Comparison of ENCODE assay signal across 8 mouse cellular contexts in the genomic region with DNA sequence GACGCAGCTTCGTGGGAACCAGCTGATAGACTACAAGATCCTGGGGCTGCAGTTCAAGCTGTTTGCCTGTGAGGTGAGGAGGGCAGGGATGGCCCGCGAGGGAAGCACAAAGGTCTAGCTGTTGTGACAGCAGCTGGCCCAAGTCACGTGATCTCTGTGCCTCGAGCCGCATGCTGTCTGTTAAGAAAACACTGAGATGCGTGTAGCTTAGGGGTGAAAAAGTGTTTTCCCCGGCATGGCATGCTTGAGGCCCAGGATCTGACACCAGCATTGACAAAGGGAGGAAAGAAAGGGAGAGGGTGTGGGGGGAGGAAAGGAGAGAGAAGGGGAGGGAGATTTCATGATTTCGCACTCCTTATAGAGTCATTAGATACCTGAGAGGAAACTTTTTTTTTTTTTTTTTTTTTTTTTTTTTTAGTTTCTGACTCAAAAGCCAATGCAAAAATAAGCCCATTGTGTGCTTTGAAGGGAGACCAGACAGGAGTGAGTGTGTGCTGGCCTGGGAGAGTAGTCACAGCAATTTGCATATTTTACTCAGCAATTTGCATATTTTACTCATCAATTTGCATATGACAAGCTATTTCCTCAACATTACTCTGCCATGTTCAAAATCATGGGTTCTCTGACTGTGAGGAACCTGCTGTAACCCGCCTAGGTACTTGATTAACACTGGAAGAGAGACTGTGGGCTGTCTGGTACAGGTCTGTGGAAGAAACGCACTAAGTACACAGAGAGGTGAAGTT. TPM values are rescaled to one million over a fixed set of nuclear protein-coding genes. Genes with fewer than 3 reads are reported as not detected.
DNase-seq lines count a peak whose midpoint lies in the region; ATAC-seq and TF ChIP-seq lines count a peak whose summit lies in the region.

No protein-coding gene starts in this region.

- ATAC-seq in hindbrain, embryonic 11.5 days (ENCODE audit: low FRiP score), result peak; percentile 73
- ATAC-seq in neural tube, embryonic 12.5 days (ENCODE audit: low FRiP score, low read depth), result peak; percentile 72

- H3K9me3 ChIP-seq in hindbrain, embryonic 11.5 days (ENCODE audit: control insufficient read depth, low read length), result no peaks in the 10 kb centered on the region
- no peaks in the 10 kb centered on the region for H3K9me3 ChIP-seq in neural tube, embryonic 12.5 days

- peak overlapping the region; percentile 56 for H3K27ac ChIP-seq in kidney, adult 2 months (ENCODE audit: insufficient read depth, low read depth, low read length)
- peak overlapping the region; percentile 38 for H3K27ac ChIP-seq in bone marrow, adult 2 months (ENCODE audit: control insufficient read depth, insufficient read depth, low read depth, low read length, poor library complexity)
- H3K27ac ChIP-seq in hindbrain, embryonic 11.5 days (ENCODE audit: low read depth, low read length), result peak overlapping the region; percentile 89
- peak overlapping the region; percentile 57; the same call in 1 of the 2 replicates for H3K27ac ChIP-seq in neural tube, embryonic 12.5 days

- no peak for TF ChIP-seq POLR2A in kidney, adult 2 months (IDR thresholded peaks at IDR 0.05; ENCODE audit: low read depth, low read length)
- no peak for TF ChIP-seq POLR2A in bone marrow, adult 2 months (IDR thresholded peaks at IDR 0.05; ENCODE audit: borderline replicate concordance, control insufficient read depth, low read depth, low read length)

- TF ChIP-seq CTCF in kidney, adult 2 months (conservative IDR thresholded peaks at IDR 0.05; ENCODE audit: insufficient read depth, insufficient read length, low read depth, low read length), result no peak
- TF ChIP-seq CTCF in bone marrow, adult 2 months (IDR thresholded peaks at IDR 0.05; ENCODE audit: control insufficient read depth, insufficient read depth, low read length), result no peak

- DNase-seq in kidney, adult 2 months, result no peak
- DNase-seq in kidney, adult 9 months, result no peak
- peak; percentile 76 for DNase-seq in hindbrain, embryonic 11.5 days (ENCODE audit: low spot score)
- DNase-seq in layer of hippocampus, postnatal 14 days (ENCODE audit: low spot score in 2 of 2), result no peak
- no peak for DNase-seq in thymus, postnatal 36 days
- DNase-seq in frontal cortex, postnatal 10 days (ENCODE audit: low spot score in 2 of 2), result no peak

- no peak overlapping the region for H3K9ac ChIP-seq in hindbrain, embryonic 11.5 days (ENCODE audit: low read depth, low read length)
- no peak overlapping the region for H3K9ac ChIP-seq in neural tube, embryonic 12.5 days

- no peak overlapping the region for H3K4me3 ChIP-seq in kidney, adult 2 months (ENCODE audit: insufficient read depth, low read depth, low read length)
- no peak overlapping the region for H3K4me3 ChIP-seq in bone marrow, adult 2 months (replicated peaks; ENCODE audit: control insufficient read depth, low read depth, low read length)
- H3K4me3 ChIP-seq in hindbrain, embryonic 11.5 days (ENCODE audit: low read depth, low read length), result no peak overlapping the region
- no peak overlapping the region for H3K4me3 ChIP-seq in neural tube, embryonic 12.5 days

- WGBS in kidney, adult 2 months, result 53% methylated on average over 12 of the region's 12 CpGs
- 73% methylated on average over 12 of the region's 12 CpGs for WGBS in bone marrow, adult 2 months
- WGBS in hindbrain, embryonic 11.5 days, result 24% methylated on average over 12 of the region's 12 CpGs
- 16% methylated on average over 12 of the region's 12 CpGs for WGBS in neural tube, embryonic 12.5 days

- 0 out of 2 replicates have a peak, but pooled peaks cover 3% of the 10 kb centered on the region for H3K4me1 ChIP-seq in kidney, adult 2 months (ENCODE audit: control insufficient read depth, insufficient read depth, low read length)
- H3K4me1 ChIP-seq in bone marrow, adult 2 months (ENCODE audit: control insufficient read depth, insufficient read depth, low read length), result peaks cover 7% of the 10 kb centered on the region; the same call in 1 of the 2 replicates
- peaks cover 17% of the 10 kb centered on the region for H3K4me1 ChIP-seq in hindbrain, embryonic 11.5 days (replicated peaks; ENCODE audit: control insufficient read depth, insufficient read depth, low read length)
- H3K4me1 ChIP-seq in neural tube, embryonic 12.5 days, result peaks cover 34% of the 10 kb centered on the region

- no peaks in the 10 kb centered on the region for H3K36me3 ChIP-seq in kidney, adult 2 months (ENCODE audit: control insufficient read depth, insufficient read depth, low read length)
- H3K36me3 ChIP-seq in hindbrain, embryonic 11.5 days (ENCODE audit: control insufficient read depth, insufficient read depth, low read length), result no peaks in the 10 kb centered on the region
- no peaks in the 10 kb centered on the region for H3K36me3 ChIP-seq in neural tube, embryonic 12.5 days

- H3K27me3 ChIP-seq in kidney, adult 2 months (replicated peaks; ENCODE audit: control insufficient read depth, insufficient read depth, low read length), result no peaks in the 10 kb centered on the region
- H3K27me3 ChIP-seq in hindbrain, embryonic 11.5 days (ENCODE audit: control insufficient read depth, insufficient read depth, low read length), result no peaks in the 10 kb centered on the region
- no peaks in the 10 kb centered on the region for H3K27me3 ChIP-seq in neural tube, embryonic 12.5 days (replicated peaks)

- no peak overlapping the region for H3K4me2 ChIP-seq in hindbrain, embryonic 11.5 days (replicated peaks; ENCODE audit: low read depth, low read length)
- H3K4me2 ChIP-seq in neural tube, embryonic 12.5 days (replicated peaks), result peak overlapping the region; percentile 27; the same call in 1 of the 2 replicates

RNA-seq across cellular contexts. Expression of a gene that starts 17.2 kb away (rescaled TPM):
- 2.6 and 4.2 TPM in 2 replicates for polyA plus RNA-seq in kidney, adult 2 months (2012; rRNA removed)
- 43.0 and 112 TPM in 2 replicates for polyA plus RNA-seq in bone marrow, adult 2 months (2011; ENCODE audit: insufficient read depth, insufficient read length, low replicate concordance, missing spikeins)
- polyA plus RNA-seq in hindbrain, embryonic 11.5 days (2014; fragmentation: Nextera tagmentation; extraction: Ambion mirVana), result 3.4 and 5.0 TPM in 2 replicates
- 3.0 and 4.0 TPM in 2 replicates for polyA plus RNA-seq in neural tube, embryonic 12.5 days (2016; fragmentation: Nextera tagmentation; extraction: Ambion mirVana)
- 1 to 10 TPM; 2.9 to 3.1 TPM for total RNA-seq in layer of hippocampus, postnatal 14 days (2021)

RNA-seq across cellular contexts. Expression of a gene that starts 50.9 kb away (rescaled TPM):
- polyA plus RNA-seq in kidney, adult 2 months (2012; rRNA removed), result 67.4 and 67.5 TPM in 2 replicates
- 143 and 180 TPM in 2 replicates for polyA plus RNA-seq in bone marrow, adult 2 months (2011; ENCODE audit: insufficient read depth, insufficient read length, low replicate concordance, missing spikeins)
- polyA plus RNA-seq in hindbrain, embryonic 11.5 days (2014; fragmentation: Nextera tagmentation; extraction: Ambion mirVana), result 339 and 340 TPM in 2 replicates
- polyA plus RNA-seq in neural tube, embryonic 12.5 days (2016; fragmentation: Nextera tagmentation; extraction: Ambion mirVana), result 294 and 320 TPM in 2 replicates
- total RNA-seq in layer of hippocampus, postnatal 14 days (2021), result 100 to 1,000 TPM; 237 to 247 TPM

RNA-seq across cellular contexts. Expression of a gene that starts 51.0 kb away (rescaled TPM):
- polyA plus RNA-seq in kidney, adult 2 months (2012; rRNA removed), result 68.4 and 73.2 TPM in 2 replicates
- polyA plus RNA-seq in bone marrow, adult 2 months (2011; ENCODE audit: insufficient read depth, insufficient read length, low replicate concordance, missing spikeins), result 8.6 and 9.2 TPM in 2 replicates
- polyA plus RNA-seq in hindbrain, embryonic 11.5 days (2014; fragmentation: Nextera tagmentation; extraction: Ambion mirVana), result 26.6 and 27.5 TPM in 2 replicates
- polyA plus RNA-seq in neural tube, embryonic 12.5 days (2016; fragmentation: Nextera tagmentation; extraction: Ambion mirVana), result 22.7 and 24.8 TPM in 2 replicates
- total RNA-seq in layer of hippocampus, postnatal 14 days (2021), result 10 to 100 TPM; 78.7 to 79.5 TPM

Comparison
In these comparisons a context has a peak if more than half of its experiments do, and no peak if none do; other contexts are left out.
1. H3K27ac ChIP-seq: peak in every context shown above with its lines; median percentile 89 in hindbrain, embryonic 11.5 days; 57 in neural tube, embryonic 12.5 days; 56 in kidney, adult 2 months; 38 in bone marrow, adult 2 months.